Mouse (Mus musculus) cerebellum, postnatal 10 days (tissue): ENCODE results near the gene Zbtb40.

Experiments
- DNase-seq, 2 experiments: peaks; one replicate each; pipeline ENCODE4 v3.0.0; 2021; ENCODE audit warnings: mixed read lengths in 2 of 2

The Zbtb40 gene

GRCm38 (mm10) chr4:137048550-137049032 is at the start of gene Zbtb40:
Zbtb40 (minus strand) TSS chr4:137048801.
- DNase-seq: peak; percentile 98

GRCm38 (mm10) chr4:137097984-137098327 is 49.4 kb upstream of the Zbtb40 start:
- no peak for DNase-seq

GRCm38 (mm10) chr4:137097246-137097983 is 48.8 kb upstream of the Zbtb40 start:
- DNase-seq: peak; percentile 55 to 65

- DNase-seq: peak in 1 of 2 experiments; percentile 47
Measured at GRCm38 (mm10) chr4:137096353-137096752, 47.8 kb upstream of the Zbtb40 start.

GRCm38 (mm10) chr4:137085083-137085810 is 36.6 kb upstream of the Zbtb40 start:
- DNase-seq: peak in 1 of 2 experiments; percentile 46

- DNase-seq: no peak
Measured at GRCm38 (mm10) chr4:137082866-137083265, 34.3 kb upstream of the Zbtb40 start.

- DNase-seq: no peak
Measured at GRCm38 (mm10) chr4:137081401-137081800, 32.8 kb upstream of the Zbtb40 start.

GRCm38 (mm10) chr4:137077216-137077615 is 28.6 kb upstream of the Zbtb40 start:
- peak; percentile 23 to 49 for DNase-seq

- no peak for DNase-seq
Measured at GRCm38 (mm10) chr4:137071204-137071603, 22.6 kb upstream of the Zbtb40 start.

- no peak for DNase-seq
Measured at GRCm38 (mm10) chr4:137068491-137068890, 19.9 kb upstream of the Zbtb40 start.

GRCm38 (mm10) chr4:137065846-137066245 is 17.2 kb upstream of the Zbtb40 start:
- DNase-seq: peak; percentile 66 to 78

- DNase-seq: no peak
Measured at GRCm38 (mm10) chr4:137054932-137055331, 6.3 kb upstream of the Zbtb40 start.

- DNase-seq: no peak
Measured at GRCm38 (mm10) chr4:137053810-137054209, 5.2 kb upstream of the Zbtb40 start.

- peak; percentile 54 to 55 for DNase-seq
Measured at GRCm38 (mm10) chr4:137047840-137048549, 606 bp downstream of the Zbtb40 start.

- DNase-seq: peak in 1 of 2 experiments; percentile 42
Measured at GRCm38 (mm10) chr4:137046110-137046509, 2.5 kb downstream of the Zbtb40 start.

GRCm38 (mm10) chr4:137044516-137044915 is 4.1 kb downstream of the Zbtb40 start:
- DNase-seq: peak; percentile 18 to 49

GRCm38 (mm10) chr4:137043799-137044198 is 4.8 kb downstream of the Zbtb40 start:
- DNase-seq: peak; percentile 75 to 78

- DNase-seq: no peak
Measured at GRCm38 (mm10) chr4:137042039-137042438, 6.6 kb downstream of the Zbtb40 start.

- peak; percentile 77 to 79 for DNase-seq
Measured at GRCm38 (mm10) chr4:137041161-137041621, 7.4 kb downstream of the Zbtb40 start.

- no peak for DNase-seq
Measured at GRCm38 (mm10) chr4:137039441-137039840, 9.2 kb downstream of the Zbtb40 start.

GRCm38 (mm10) chr4:137038501-137038900 is 10.1 kb downstream of the Zbtb40 start:
- peak; percentile 65 to 67 for DNase-seq

- peak; percentile 74 to 75 for DNase-seq
Measured at GRCm38 (mm10) chr4:137038096-137038495, 10.5 kb downstream of the Zbtb40 start.
